Mouse (Mus musculus) CH12.LX (cell line): ENCODE measurements at regions not wholly inside any gene's neighbourhood (a gene's known extent, or its start where the extent isn't known, plus 50 kb on each side); places are given as distances from the start of the nearest gene placed in this dataset.

Experiments used
- DNase-seq: peaks from one replicate; pipeline ENCODE4 v3.0.0-alpha.2; 2013; ENCODE audit errors: extremely low read depth
- H3K27ac ChIP-seq: 2 replicates; pipeline ENCODE4 v1.5.1; 2012; ENCODE audit warnings: low read depth, mild to moderate bottlenecking, control low read depth, moderate library complexity; ENCODE audit not compliant: insufficient read depth
- H3K27me3 ChIP-seq: replicated peaks from 2 replicates; pipeline ENCODE3; 2012; ENCODE audit warnings: inconsistent platforms
- H3K36me3 ChIP-seq, 2 experiments: replicated peaks in 1 of 2; 2 replicates each; pipeline versions ENCODE3 to v1.6.1; 2012; ENCODE audit warnings: inconsistent platforms in 1 of 2, low read length in 1 of 2, mild to moderate bottlenecking in 1 of 2, mixed read lengths in 1 of 2, moderate library complexity in 1 of 2; ENCODE audit not compliant: control insufficient read depth in 1 of 2, insufficient read depth in 1 of 2
- H3K4me1 ChIP-seq, 2 experiments: 2 replicates each; pipeline ENCODE4 v1.6.1; 2012; ENCODE audit warnings: inconsistent platforms in 1 of 2, moderate library complexity in 1 of 2; ENCODE audit not compliant: insufficient read depth in 2 of 2, control insufficient read depth in 1 of 2
- H3K4me2 ChIP-seq: 2 replicates; pipeline ENCODE4 v1.6.1; 2012; ENCODE audit warnings: low read depth, mild to moderate bottlenecking, control low read depth; ENCODE audit not compliant: poor library complexity, insufficient read depth, severe bottlenecking
- H3K4me3 ChIP-seq, 3 experiments: fragments of 150-350 bp in 1 of 3; sonication (generic) in 1 of 3; replicated peaks in 1 of 3; 2 replicates each; pipeline versions ENCODE3 to v1.5.1; 2011 to 2012; ENCODE audit warnings: low read depth in 2 of 3, low read length in 2 of 3, mild to moderate bottlenecking in 2 of 3, moderate library complexity in 2 of 3, control low read depth in 1 of 3, improper control_type of control experiment in 1 of 3, inconsistent platforms in 1 of 3, mixed read lengths in 1 of 3; ENCODE audit not compliant: poor library complexity in 1 of 3
- H3K79me2 ChIP-seq: replicated peaks from 2 replicates; pipeline ENCODE4 v1.6.1; 2012; ENCODE audit warnings: mild to moderate bottlenecking, moderate library complexity; ENCODE audit not compliant: control insufficient read depth, poor library complexity, insufficient read depth, severe bottlenecking; ENCODE audit errors: extremely low read depth
- H3K9ac ChIP-seq: 2 replicates; pipeline ENCODE4 v1.6.1; 2012; ENCODE audit warnings: low read depth, mild to moderate bottlenecking, control low read depth, moderate library complexity; ENCODE audit not compliant: insufficient read depth
- H3K9me3 ChIP-seq: replicated peaks from 2 replicates; pipeline ENCODE3; 2012; ENCODE audit warnings: low read length, inconsistent platforms, mixed read lengths
- BHLHE40 ChIP-seq: IDR thresholded peaks from 2 replicates; pipeline ENCODE4 v1.6.1; 2011; ENCODE audit warnings: mild to moderate bottlenecking, low read depth, low read length, improper control_type of control experiment
- CTCF ChIP-seq, 2 experiments: IDR thresholded peaks in 1 of 2; conservative IDR thresholded peaks in 1 of 2; 2 replicates each; pipeline ENCODE4 v1.5.1; 2011 to 2012; ENCODE audit warnings: low read depth in 2 of 2, low read length in 2 of 2, improper control_type of control experiment in 1 of 2, inconsistent platforms in 1 of 2, mild to moderate bottlenecking in 1 of 2, moderate library complexity in 1 of 2
- ELF1 ChIP-seq: IDR thresholded peaks from 2 replicates; pipeline ENCODE4 v1.6.1; 2014; ENCODE audit warnings: low read depth, mild to moderate bottlenecking, inconsistent platforms, low read length, improper control_type of control experiment
- ETS1 ChIP-seq: conservative IDR thresholded peaks from 2 replicates; pipeline ENCODE4 v1.6.1; 2012; ENCODE audit warnings: low read depth, mild to moderate bottlenecking, inconsistent platforms, low read length, improper control_type of control experiment, moderate library complexity
- GABPA ChIP-seq: IDR thresholded peaks from 2 replicates; pipeline ENCODE4 v1.6.1; 2012; ENCODE audit warnings: low read depth, low read length, improper control_type of control experiment, inconsistent platforms; ENCODE audit not compliant: insufficient replicate concordance
- HCFC1 ChIP-seq: IDR thresholded peaks from 2 replicates; pipeline ENCODE4 v1.6.1; 2012; ENCODE audit warnings: low read depth, mild to moderate bottlenecking, inconsistent platforms, low read length, improper control_type of control experiment
- IRF4 ChIP-seq: IDR thresholded peaks from 2 replicates; pipeline ENCODE4 v1.6.1; 2014; ENCODE audit warnings: low read depth, mild to moderate bottlenecking, inconsistent platforms, low read length, improper control_type of control experiment
- JUND ChIP-seq: conservative IDR thresholded peaks from 2 replicates; pipeline ENCODE4 v1.6.1; 2011; ENCODE audit warnings: low read depth, low read length, improper control_type of control experiment
- MAFK ChIP-seq: IDR thresholded peaks from 2 replicates; pipeline ENCODE4 v1.6.1; 2011; ENCODE audit warnings: low read length, improper control_type of control experiment; ENCODE audit not compliant: insufficient replicate concordance
- MAX ChIP-seq: IDR thresholded peaks from 2 replicates; pipeline ENCODE4 v1.6.1; 2011; ENCODE audit warnings: low read length, improper control_type of control experiment
- MAZ ChIP-seq: IDR thresholded peaks from 2 replicates; pipeline ENCODE4 v1.6.1; 2012; ENCODE audit warnings: low read depth, mild to moderate bottlenecking, inconsistent platforms, low read length, improper control_type of control experiment, moderate library complexity
- MEF2A ChIP-seq: IDR thresholded peaks from 2 replicates; pipeline ENCODE4 v1.6.1; 2014; ENCODE audit warnings: low read depth, mild to moderate bottlenecking, inconsistent platforms, low read length, improper control_type of control experiment, borderline replicate concordance
- POLR2A ChIP-seq: IDR thresholded peaks from 2 replicates; pipeline ENCODE4 v1.6.1; 2011; ENCODE audit warnings: low read depth, mild to moderate bottlenecking, improper control_type of control experiment, low read length
- POLR2AphosphoS2 ChIP-seq: IDR thresholded peaks from 2 replicates; pipeline ENCODE4 v1.6.1; 2011; ENCODE audit warnings: low read depth, low read length, improper control_type of control experiment
- SMC3 ChIP-seq: IDR thresholded peaks from 2 replicates; pipeline ENCODE4 v1.6.1; 2011; ENCODE audit warnings: low read depth, low read length, improper control_type of control experiment
- UBTF ChIP-seq: IDR thresholded peaks from 2 replicates; pipeline ENCODE4 v1.6.1; 2012; ENCODE audit warnings: low read depth, mild to moderate bottlenecking, inconsistent platforms, low read length, improper control_type of control experiment, moderate library complexity
- USF1 ChIP-seq: IDR thresholded peaks from 2 replicates; pipeline ENCODE4 v1.6.1; 2014; ENCODE audit warnings: low read depth, mild to moderate bottlenecking, inconsistent platforms, low read length, improper control_type of control experiment
- ZKSCAN1 ChIP-seq: IDR thresholded peaks from 2 replicates; pipeline ENCODE4 v1.6.1; 2012; ENCODE audit warnings: low read depth, inconsistent platforms, low read length, improper control_type of control experiment, borderline replicate concordance
- ZMIZ1 ChIP-seq: IDR thresholded peaks from 2 replicates; pipeline ENCODE4 v1.6.1; 2012; ENCODE audit warnings: low read depth, mild to moderate bottlenecking, inconsistent platforms, low read length, improper control_type of control experiment
- ZNF384 ChIP-seq: IDR thresholded peaks from 2 replicates; pipeline ENCODE4 v1.6.1; 2012; ENCODE audit warnings: low read depth, low read length, improper control_type of control experiment, inconsistent platforms
- dilution Hi-C: fragments of 300-500 bp; cut with MboI; formaldehyde crosslinking; loops from 2 replicates; pipeline ENCODE4 v1.14.3; 2020; ENCODE audit warnings: low sequenced_read_pairs; ENCODE audit not compliant: extremely low pct_unique_long_range_greater_than_20kb, extremely low pct_ligation_motif_present
- in situ Hi-C: fragments of 300-500 bp; cut with MboI; formaldehyde crosslinking; loops from 3 replicates; pipeline ENCODE4 v1.14.3; 2019; ENCODE audit warnings: low sequenced_read_pairs, low pct_ligation_motif_present, low pct_unique_long_range_greater_than_20kb, mixed read lengths

- DNase-seq: no peak
- Histone ChIP-seq H3K9ac (no peak overlapping the region), H3K9me3 (no peaks in the 10 kb centered on the region), H3K4me3 (no peak overlapping the region), H3K27ac (no peak overlapping the region), H3K79me2 (no peaks in the 10 kb centered on the region), H3K4me1 (no peaks in the 10 kb centered on the region), H3K36me3 (no peaks in the 10 kb centered on the region), H3K4me2 (no peak overlapping the region), H3K27me3 (no peaks in the 10 kb centered on the region)
- dilution Hi-C loops (no loop called here), in situ Hi-C loops (no loop called here)
- no peak for TF ChIP-seq CTCF (conservative IDR thresholded peaks at IDR 0.05 in 1 of 2, IDR thresholded peaks at IDR 0.05 in 1 of 2; ENCODE audit: low read depth in 2 of 2, low read length in 2 of 2)
Measured at GRCm38 (mm10) chr3:6204656-6205055, 415.6 kb downstream of the 1700008P02Rik start.

- no peak overlapping the region for H3K9ac ChIP-seq
- H3K27ac ChIP-seq: no peak overlapping the region
- no peaks in the 10 kb centered on the region for H3K36me3 ChIP-seq
- no peak overlapping the region for H3K4me2 ChIP-seq
- H3K27me3 ChIP-seq: no peaks in the 10 kb centered on the region
- dilution Hi-C loops: no loop called here
- no peaks in the 10 kb centered on the region for H3K9me3 ChIP-seq
- DNase-seq: no peak
- TF ChIP-seq HCFC1: no peak
- no peak for TF ChIP-seq MAFK
- TF ChIP-seq UBTF: no peak
- TF ChIP-seq ZMIZ1: no peak
- TF ChIP-seq ETS1: no peak
- TF ChIP-seq POLR2A: no peak
- no peak for TF ChIP-seq IRF4
- TF ChIP-seq BHLHE40: no peak
- no peak for TF ChIP-seq MAZ
- TF ChIP-seq SMC3: no peak
- TF ChIP-seq USF1: no peak
- TF ChIP-seq JUND: no peak
- TF ChIP-seq MAX: no peak
- no peak for TF ChIP-seq GABPA
- TF ChIP-seq ELF1: no peak
- no peak for TF ChIP-seq POLR2AphosphoS2
- TF ChIP-seq ZKSCAN1: no peak
- no peak for TF ChIP-seq MEF2A
- TF ChIP-seq ZNF384: no peak
- in situ Hi-C loops: no loop called here
- no peaks in the 10 kb centered on the region for H3K4me1 ChIP-seq
- H3K79me2 ChIP-seq: no peaks in the 10 kb centered on the region
- no peak overlapping the region for H3K4me3 ChIP-seq
Measured at GRCm38 (mm10) chr3:6228685-6229084, 391.6 kb downstream of the 1700008P02Rik start.
